Comparison of ENCODE assay signal across 3 mouse cellular contexts in the genomic region with DNA sequence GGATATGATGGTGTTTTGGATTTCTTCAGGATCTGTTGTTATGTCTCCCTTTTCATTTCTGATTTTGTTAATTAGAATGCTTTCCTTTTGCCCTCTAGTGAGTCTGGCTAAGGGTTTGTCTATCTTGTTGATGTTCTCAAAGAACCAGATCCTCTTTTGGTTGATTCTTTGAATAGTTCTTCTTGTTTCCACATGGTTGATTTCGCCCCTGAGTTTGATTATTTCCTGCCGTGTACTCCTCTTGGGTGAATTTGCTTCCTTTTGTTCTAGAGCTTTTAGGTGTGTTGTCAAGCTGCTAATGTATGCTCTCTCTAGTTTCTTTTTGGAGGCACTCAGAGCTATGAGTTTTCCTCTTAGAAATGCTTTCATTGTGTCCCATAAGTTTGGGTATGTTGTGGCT.
A peak's percentile ranks its signal among the peaks of the same experiment; 100 is the strongest.
DNase-seq lines count a peak whose midpoint lies in the region.
"Not testable (repeated sequence)": the region's sequence is repeated elsewhere in the genome, so short reads cannot be mapped to it uniquely, and the experiment has no call there.

No protein-coding gene starts in this region.

- not testable (repeated sequence) for H3K36me3 ChIP-seq in splenic B cell, adult 2 months (ENCODE audit: control insufficient read depth, insufficient read depth, low read length, poor library complexity, severe bottlenecking)

- not testable (repeated sequence) for H3K27me3 ChIP-seq in splenic B cell, adult 2 months (ENCODE audit: control insufficient read depth, insufficient read depth, low read length, poor library complexity, severe bottlenecking)

- peak; percentile 58 to 61 for DNase-seq in B cell, adult 2 months
- peak; percentile 50 to 55 for DNase-seq in spleen, postnatal 36 days (ENCODE audit: low spot score in 2 of 2)
- DNase-seq in splenic B cell, adult 2 months (ENCODE audit: low read depth, low spot score), result peak; percentile 29
